Comparison of ENCODE assay signal across 11 mouse cellular contexts in genomic region chr11:85696491-85697398, GRCm38 (mm10).
A peak's percentile ranks its signal among the peaks of the same experiment; 100 is the strongest.
DNase-seq lines count a peak whose midpoint lies in the region; ATAC-seq and TF ChIP-seq lines count a peak whose summit lies in the region.
"Had no signal": no experiment of that assay in that cellular context is flagged by ENCODE, and none has a peak within 500 bp of the region (broad histone marks: within the 10 kb centered on the region; RNA-seq: fewer than 3 reads in every experiment).

No protein-coding gene starts in this region.

- H3K9me3 ChIP-seq in kidney, embryonic 14.5 days (ENCODE audit: control insufficient read depth, low read length), result no peaks in the 10 kb centered on the region
- no peaks in the 10 kb centered on the region for H3K9me3 ChIP-seq in embryonic facial prominence, embryonic 13.5 days
- H3K9me3 ChIP-seq: liver, embryonic 13.5 days had no signal

- H3K36me3 ChIP-seq in kidney, embryonic 14.5 days (ENCODE audit: control insufficient read depth, insufficient read depth, low read length), result no peaks in the 10 kb centered on the region
- H3K36me3 ChIP-seq in kidney, adult 2 months (ENCODE audit: control insufficient read depth, insufficient read depth, low read length), result no peaks in the 10 kb centered on the region
- H3K36me3 ChIP-seq in embryonic facial prominence, embryonic 13.5 days, result no peaks in the 10 kb centered on the region
- H3K36me3 ChIP-seq in thymus, adult 2 months (ENCODE audit: control insufficient read depth, insufficient read depth, low read length), result no peaks in the 10 kb centered on the region
- H3K36me3 ChIP-seq: liver, embryonic 13.5 days had no signal

- 36% methylated on average over 14 of the region's 14 CpGs for WGBS in kidney, embryonic 14.5 days
- WGBS in kidney, adult 2 months, result 71% methylated on average over 14 of the region's 14 CpGs
- 36% methylated on average over 14 of the region's 14 CpGs for WGBS in embryonic facial prominence, embryonic 13.5 days
- 94% methylated on average over 14 of the region's 14 CpGs for WGBS in thymus, adult 2 months

- no peak for DNase-seq in kidney, adult 2 months
- DNase-seq in mesoderm, embryonic 11.5 days (ENCODE audit: low read depth, low spot score), result peak; percentile 79
- no peak for DNase-seq in thymus, adult 2 months
- DNase-seq in natural killer cell, adult 2 months (ENCODE audit: low spot score in 2 of 2), result no peak
- DNase-seq: cerebellum, adult 9-11 months; liver, embryonic 13.5 days; right cerebral cortex, postnatal 4 days; thymus, postnatal 25 days had no signal

- H3K4me1 ChIP-seq in kidney, embryonic 14.5 days (ENCODE audit: control insufficient read depth, insufficient read depth, low read length), result peaks cover 44% of the 10 kb centered on the region
- peaks cover 31% of the 10 kb centered on the region for H3K4me1 ChIP-seq in kidney, adult 2 months (ENCODE audit: control insufficient read depth, insufficient read depth, low read length)
- H3K4me1 ChIP-seq in brown adipose tissue, adult 24 weeks (ENCODE audit: control insufficient read depth, insufficient read depth, insufficient read length, low read length), result peaks cover 11% of the 10 kb centered on the region
- peaks cover 56% of the 10 kb centered on the region for H3K4me1 ChIP-seq in embryonic facial prominence, embryonic 13.5 days
- H3K4me1 ChIP-seq in thymus, adult 2 months (replicated peaks; ENCODE audit: control insufficient read depth, insufficient read depth, low read length), result no peaks in the 10 kb centered on the region

- no peak overlapping the region for H3K4me2 ChIP-seq in kidney, embryonic 14.5 days (replicated peaks; ENCODE audit: low read depth, low read length)
- no peak overlapping the region for H3K4me2 ChIP-seq in embryonic facial prominence, embryonic 13.5 days

- H3K27me3 ChIP-seq in kidney, embryonic 14.5 days (ENCODE audit: control insufficient read depth, insufficient read depth, low read length), result peaks cover 14% of the 10 kb centered on the region
- no peaks in the 10 kb centered on the region for H3K27me3 ChIP-seq in kidney, adult 2 months (replicated peaks; ENCODE audit: control insufficient read depth, insufficient read depth, low read length)
- no peaks in the 10 kb centered on the region for H3K27me3 ChIP-seq in embryonic facial prominence, embryonic 13.5 days
- no peaks in the 10 kb centered on the region for H3K27me3 ChIP-seq in thymus, adult 2 months (ENCODE audit: control insufficient read depth, insufficient read depth, low read length)

- ATAC-seq in kidney, embryonic 14.5 days (ENCODE audit: low FRiP score, low TSS enrichment), result peak; percentile 48; the same call in 1 of the 2 replicates
- no peak for ATAC-seq in embryonic facial prominence, embryonic 13.5 days (ENCODE audit: insufficient number of reproducible peaks, insufficient read depth, low FRiP score, low TSS enrichment, low read depth)

- TF ChIP-seq CTCF in kidney, adult 2 months (conservative IDR thresholded peaks at IDR 0.05; ENCODE audit: insufficient read depth, insufficient read length, low read depth, low read length), result no peak
- TF ChIP-seq CTCF in thymus, adult 2 months (IDR thresholded peaks at IDR 0.05; ENCODE audit: borderline replicate concordance, control insufficient read depth, extremely low read depth, insufficient read depth, low read length, poor library complexity), result no peak

- peak overlapping the region; percentile 74 for H3K27ac ChIP-seq in kidney, embryonic 14.5 days (ENCODE audit: low read depth, low read length)
- H3K27ac ChIP-seq in kidney, adult 2 months (ENCODE audit: insufficient read depth, low read depth, low read length), result no peak overlapping the region
- 0 out of 2 replicates have a peak overlapping the region, but pooled peaks have one; percentile 14 for H3K27ac ChIP-seq in brown adipose tissue, adult 24 weeks (replicated peaks; ENCODE audit: low read depth, low read length)
- H3K27ac ChIP-seq in embryonic facial prominence, embryonic 13.5 days, result peak overlapping the region; percentile 39; the same call in 1 of the 2 replicates
- no peak overlapping the region for H3K27ac ChIP-seq in thymus, adult 2 months (ENCODE audit: control insufficient read depth, insufficient read depth, low read length)
- H3K27ac ChIP-seq: liver, embryonic 13.5 days had no signal

- no peak for TF ChIP-seq POLR2A in kidney, adult 2 months (IDR thresholded peaks at IDR 0.05; ENCODE audit: low read depth, low read length)
- no peak for TF ChIP-seq POLR2A in thymus, adult 2 months (IDR thresholded peaks at IDR 0.05; ENCODE audit: control insufficient read depth, extremely low read depth, insufficient read depth, low read length, poor library complexity)

- no peak overlapping the region for H3K9ac ChIP-seq in kidney, embryonic 14.5 days (ENCODE audit: low read depth, low read length)
- H3K9ac ChIP-seq in embryonic facial prominence, embryonic 13.5 days, result no peak overlapping the region
- H3K9ac ChIP-seq: liver, embryonic 13.5 days had no signal

- no peak overlapping the region for H3K4me3 ChIP-seq in kidney, embryonic 14.5 days (ENCODE audit: low read length)
- H3K4me3 ChIP-seq in kidney, adult 2 months (ENCODE audit: insufficient read depth, low read depth, low read length), result no peak overlapping the region
- no peak overlapping the region for H3K4me3 ChIP-seq in brown adipose tissue, adult 24 weeks (ENCODE audit: insufficient read depth, low read depth, low read length)
- H3K4me3 ChIP-seq in embryonic facial prominence, embryonic 13.5 days, result no peak overlapping the region
- no peak overlapping the region for H3K4me3 ChIP-seq in thymus, adult 2 months (ENCODE audit: control insufficient read depth, insufficient read depth, low read length)
- H3K4me3 ChIP-seq: liver, embryonic 13.5 days had no signal

Comparison
In these comparisons a context has a peak if more than half of its experiments do, and no peak if none do; other contexts are left out.
1. H3K27ac ChIP-seq: peak in kidney, embryonic 14.5 days (single experiment), brown adipose tissue, adult 24 weeks (single experiment) and embryonic facial prominence, embryonic 13.5 days (single experiment); none in kidney, adult 2 months (single experiment) and thymus, adult 2 months (single experiment).